Mouse (Mus musculus): ENCODE data around the gene Kif26b. TPM values are rescaled to one million over a fixed set of nuclear protein-coding genes. Genes with fewer than 3 reads are reported as not detected.

Gene Kif26b
- polyA plus RNA-seq, 1 experiment: 0.15 TPM

GRCm38 (mm10) chr1:178730271-178730670 lies 201.3 kb downstream of the Kif26b start:
- Histone ChIP-seq H3K4me3 (ENCODE audit: insufficient read depth, low read length) (no peak overlapping the region), H3K4me1 (ENCODE audit: control insufficient read depth, insufficient read depth, low read length) (no peaks in the 10 kb centered on the region), H3K27ac (ENCODE audit: insufficient read depth, low read depth, low read length) (no peak overlapping the region)
- no peak for TF ChIP-seq POLR2A (IDR thresholded peaks at IDR 0.05; ENCODE audit: borderline replicate concordance, low read depth, low read length)
- TF ChIP-seq CTCF (IDR thresholded peaks at IDR 0.05; ENCODE audit: low read depth, low read length): no peak

GRCm38 (mm10) chr1:178733035-178733434 lies 204.1 kb downstream of the Kif26b start:
- H3K27ac ChIP-seq (ENCODE audit: insufficient read depth, low read depth, low read length): no peak overlapping the region
- TF ChIP-seq CTCF (IDR thresholded peaks at IDR 0.05; ENCODE audit: low read depth, low read length) (no peak), POLR2A (IDR thresholded peaks at IDR 0.05; ENCODE audit: borderline replicate concordance, low read depth, low read length) (no peak)
- H3K4me1 ChIP-seq (ENCODE audit: control insufficient read depth, insufficient read depth, low read length): no peaks in the 10 kb centered on the region
- no peak overlapping the region for H3K4me3 ChIP-seq (ENCODE audit: insufficient read depth, low read length)

DNA sequence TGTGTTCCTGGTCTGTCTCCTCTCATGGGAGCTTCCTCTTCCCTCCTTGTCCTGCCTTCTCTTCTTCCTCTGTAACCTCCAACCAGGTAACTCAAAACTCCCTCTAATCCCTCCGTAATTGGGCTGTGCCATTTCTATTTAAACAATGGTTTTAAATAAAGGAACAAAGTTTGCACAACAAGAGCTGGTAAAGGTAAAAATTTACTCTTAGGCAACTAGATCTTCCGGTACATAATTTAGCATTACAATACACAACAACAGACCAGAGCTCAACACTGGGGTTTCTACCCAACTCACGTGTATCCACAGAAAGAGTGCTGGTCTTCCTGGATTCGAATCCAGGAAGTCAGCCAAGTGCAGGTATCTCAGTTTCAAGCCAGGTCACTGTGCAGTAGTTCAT lies 205.7 kb downstream of the Kif26b start:
- no peak overlapping the region for H3K4me3 ChIP-seq (ENCODE audit: insufficient read depth, low read length)
- no peak overlapping the region for H3K27ac ChIP-seq (ENCODE audit: insufficient read depth, low read depth, low read length)
- TF ChIP-seq POLR2A (IDR thresholded peaks at IDR 0.05; ENCODE audit: borderline replicate concordance, low read depth, low read length): no peak
- TF ChIP-seq CTCF (IDR thresholded peaks at IDR 0.05; ENCODE audit: low read depth, low read length): no peak
- H3K4me1 ChIP-seq (ENCODE audit: control insufficient read depth, insufficient read depth, low read length): no peaks in the 10 kb centered on the region

DNA sequence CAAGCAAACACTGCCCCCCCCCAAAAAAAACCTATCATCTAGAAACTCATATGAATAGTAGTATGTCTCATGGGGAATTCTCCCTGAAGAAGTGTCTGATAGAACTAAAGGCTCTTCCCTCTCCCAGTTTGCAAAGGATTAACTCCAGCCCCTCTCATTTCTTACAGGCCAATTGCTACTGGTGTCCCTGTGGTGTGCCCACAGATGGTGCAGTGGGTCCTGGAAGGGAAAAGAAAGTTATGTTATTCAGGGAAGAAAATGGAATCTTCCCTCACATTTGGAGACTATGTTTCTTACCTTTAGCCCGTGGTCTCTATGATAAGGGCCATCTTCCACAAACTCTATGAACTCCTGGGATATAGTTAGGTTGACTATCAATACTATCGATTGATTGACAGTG lies 208.0 kb downstream of the Kif26b start:
- Histone ChIP-seq H3K4me3 (ENCODE audit: insufficient read depth, low read length) (no peak overlapping the region), H3K27ac (ENCODE audit: insufficient read depth, low read depth, low read length) (no peak overlapping the region), H3K4me1 (ENCODE audit: control insufficient read depth, insufficient read depth, low read length) (no peaks in the 10 kb centered on the region)
- TF ChIP-seq POLR2A (IDR thresholded peaks at IDR 0.05; ENCODE audit: borderline replicate concordance, low read depth, low read length) (no peak), CTCF (IDR thresholded peaks at IDR 0.05; ENCODE audit: low read depth, low read length) (no peak)

- no peak overlapping the region for H3K27ac ChIP-seq (ENCODE audit: insufficient read depth, low read depth, low read length)
- no peaks in the 10 kb centered on the region for H3K4me1 ChIP-seq (ENCODE audit: control insufficient read depth, insufficient read depth, low read length)
- H3K4me3 ChIP-seq (ENCODE audit: insufficient read depth, low read length): no peak overlapping the region
- TF ChIP-seq POLR2A (IDR thresholded peaks at IDR 0.05; ENCODE audit: borderline replicate concordance, low read depth, low read length) (no peak), CTCF (IDR thresholded peaks at IDR 0.05; ENCODE audit: low read depth, low read length) (no peak)
These were observed 214.9 kb downstream of the Kif26b start for GRCm38 (mm10) chr1:178743820-178744219.

DNA sequence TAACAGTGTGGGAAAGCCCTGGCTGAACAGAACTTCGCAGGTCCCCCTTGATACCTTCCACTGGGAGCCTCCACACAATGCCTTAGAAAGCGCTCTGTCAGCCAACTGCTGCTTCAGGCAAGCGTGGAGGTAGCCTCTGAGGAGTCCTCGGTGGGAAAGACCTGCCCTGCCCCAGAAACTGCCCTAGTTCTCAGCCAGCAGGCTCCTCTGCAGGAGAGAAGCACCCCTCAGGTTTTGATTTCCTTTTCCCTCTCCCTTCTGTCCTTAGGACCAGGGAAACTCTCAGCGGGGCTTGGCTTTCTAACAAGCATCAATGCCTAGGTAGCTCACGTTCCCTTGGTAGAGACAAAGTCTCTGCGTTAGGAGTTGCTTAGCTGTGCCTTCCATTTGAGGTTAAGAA lies 215.6 kb downstream of the Kif26b start:
- Histone ChIP-seq H3K4me1 (ENCODE audit: control insufficient read depth, insufficient read depth, low read length) (no peaks in the 10 kb centered on the region), H3K4me3 (ENCODE audit: insufficient read depth, low read length) (no peak overlapping the region), H3K27ac (ENCODE audit: insufficient read depth, low read depth, low read length) (no peak overlapping the region)
- TF ChIP-seq POLR2A (IDR thresholded peaks at IDR 0.05; ENCODE audit: borderline replicate concordance, low read depth, low read length) (no peak), CTCF (IDR thresholded peaks at IDR 0.05; ENCODE audit: low read depth, low read length) (no peak)

GRCm38 (mm10) chr1:178744961-178745360 lies 216.0 kb downstream of the Kif26b start:
- no peak for TF ChIP-seq CTCF (IDR thresholded peaks at IDR 0.05; ENCODE audit: low read depth, low read length)
- no peak for TF ChIP-seq POLR2A (IDR thresholded peaks at IDR 0.05; ENCODE audit: borderline replicate concordance, low read depth, low read length)
- Histone ChIP-seq H3K4me1 (ENCODE audit: control insufficient read depth, insufficient read depth, low read length) (no peaks in the 10 kb centered on the region), H3K4me3 (ENCODE audit: insufficient read depth, low read length) (no peak overlapping the region), H3K27ac (ENCODE audit: insufficient read depth, low read depth, low read length) (no peak overlapping the region)

- H3K4me3 ChIP-seq (ENCODE audit: insufficient read depth, low read length): no peak overlapping the region
- H3K4me1 ChIP-seq (ENCODE audit: control insufficient read depth, insufficient read depth, low read length): no peaks in the 10 kb centered on the region
- TF ChIP-seq POLR2A (IDR thresholded peaks at IDR 0.05; ENCODE audit: borderline replicate concordance, low read depth, low read length): no peak
- TF ChIP-seq CTCF (IDR thresholded peaks at IDR 0.05; ENCODE audit: low read depth, low read length): no peak
- H3K27ac ChIP-seq (ENCODE audit: insufficient read depth, low read depth, low read length): no peak overlapping the region
These were observed 216.5 kb downstream of the Kif26b start for GRCm38 (mm10) chr1:178745471-178745870.

DNA sequence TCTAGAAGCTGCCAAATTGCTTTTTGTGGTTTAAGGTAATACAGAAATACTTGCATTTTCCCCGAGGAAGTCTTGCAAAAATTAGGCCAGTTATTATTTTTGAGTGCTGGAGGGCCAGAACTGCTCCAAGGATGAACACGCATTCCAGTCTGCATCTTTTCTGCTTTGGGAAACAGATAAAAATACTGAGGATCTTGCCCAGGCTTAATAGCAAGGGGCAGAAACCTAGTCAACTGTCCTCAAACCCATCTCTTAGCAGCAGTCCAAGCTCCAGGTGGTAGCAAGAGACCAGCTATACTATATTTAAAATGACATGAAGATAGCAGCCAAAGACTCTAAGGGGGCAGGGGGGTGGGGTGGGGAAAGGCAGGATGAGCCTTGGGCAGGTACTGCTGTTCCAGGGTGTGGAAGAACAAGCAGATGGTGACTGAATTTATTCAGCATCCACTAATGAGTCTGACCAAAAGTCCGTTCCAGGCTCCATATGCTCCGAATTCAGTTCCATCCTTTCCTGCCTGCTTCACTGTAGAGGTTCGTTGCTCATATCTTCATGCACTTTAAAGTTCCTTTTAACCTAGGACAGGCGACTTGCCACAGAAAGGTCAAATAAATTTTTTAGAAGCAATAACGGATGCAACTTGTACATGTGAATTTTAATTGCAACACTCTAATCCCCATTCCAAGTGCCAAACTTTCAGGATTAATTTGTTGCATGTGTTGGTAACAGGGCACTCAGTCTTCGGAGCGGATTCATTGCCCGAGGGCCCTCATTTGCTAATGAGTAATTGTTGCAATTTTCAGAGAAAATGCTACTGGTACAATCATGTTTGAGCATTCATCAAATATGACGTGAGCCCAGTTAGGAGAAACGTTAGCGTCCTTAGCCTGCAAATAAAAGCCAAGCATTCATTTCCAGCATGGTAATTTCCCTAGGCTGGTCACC lies 218.6 kb downstream of the Kif26b start:
- H3K4me1 ChIP-seq (ENCODE audit: control insufficient read depth, insufficient read depth, low read length): no peaks in the 10 kb centered on the region
- TF ChIP-seq CTCF (IDR thresholded peaks at IDR 0.05; ENCODE audit: low read depth, low read length) (no peak), POLR2A (IDR thresholded peaks at IDR 0.05; ENCODE audit: borderline replicate concordance, low read depth, low read length) (no peak)
- H3K4me3 ChIP-seq (ENCODE audit: insufficient read depth, low read length): no peak overlapping the region
- H3K27ac ChIP-seq (ENCODE audit: insufficient read depth, low read depth, low read length): no peak overlapping the region

GRCm38 (mm10) chr1:178748222-178748600 lies 219.3 kb downstream of the Kif26b start:
- Histone ChIP-seq H3K4me3 (ENCODE audit: insufficient read depth, low read length) (no peak overlapping the region), H3K27ac (ENCODE audit: insufficient read depth, low read depth, low read length) (no peak overlapping the region), H3K4me1 (ENCODE audit: control insufficient read depth, insufficient read depth, low read length) (no peaks in the 10 kb centered on the region)
- TF ChIP-seq CTCF (IDR thresholded peaks at IDR 0.05; ENCODE audit: low read depth, low read length) (no peak), POLR2A (IDR thresholded peaks at IDR 0.05; ENCODE audit: borderline replicate concordance, low read depth, low read length) (no peak)
